Mouse (Mus musculus) limb, embryonic 15.5 days (tissue): ENCODE results near the gene Phox2a. TPM values are rescaled to one million over a fixed set of nuclear protein-coding genes. Genes with fewer than 3 reads are reported as not detected.

Source experiments
- ATAC-seq: fragments of 200-750 bp; cut with Nextera tagmentation; 2 replicates; pipeline ENCODE4 v1.8.0; 2017; ENCODE audit warnings: low read depth, moderate TSS enrichment; ENCODE audit not compliant: insufficient number of reproducible peaks, low FRiP score, low TSS enrichment
- H3K27ac ChIP-seq: fragments of 300-500 bp; sonication (generic); 2 replicates; pipeline ENCODE4 v1.5.1; 2015; ENCODE audit warnings: moderate library complexity, mild to moderate bottlenecking, inconsistent platforms
- H3K27me3 ChIP-seq: fragments of 300-500 bp; sonication (generic); 2 replicates; pipeline ENCODE4 v1.6.1; 2015; ENCODE audit warnings: inconsistent platforms
- H3K36me3 ChIP-seq: fragments of 300-500 bp; sonication (generic); 2 replicates; pipeline ENCODE4 v1.6.1; 2015; ENCODE audit warnings: inconsistent platforms
- H3K4me1 ChIP-seq: fragments of 300-500 bp; sonication (generic); 2 replicates; pipeline ENCODE4 v1.6.1; 2015; ENCODE audit warnings: inconsistent platforms
- H3K4me2 ChIP-seq: fragments of 300-500 bp; sonication (generic); 2 replicates; pipeline ENCODE4 v1.6.1; 2015; ENCODE audit warnings: mild to moderate bottlenecking, inconsistent platforms
- H3K4me3 ChIP-seq: fragments of 300-500 bp; sonication (generic); 2 replicates; pipeline ENCODE4 v1.5.1; 2015; ENCODE audit warnings: mild to moderate bottlenecking, inconsistent platforms
- H3K9ac ChIP-seq: fragments of 300-500 bp; sonication (generic); 2 replicates; pipeline ENCODE4 v1.6.1; 2015; ENCODE audit warnings: inconsistent platforms
- H3K9me3 ChIP-seq: fragments of 300-500 bp; sonication (generic); 2 replicates; pipeline ENCODE4 v1.6.1; 2016; ENCODE audit warnings: inconsistent platforms
- WGBS: fragments of 180-500 bp; shearing (Covaris S2); methylation state at CpG from one replicate; pipeline ENCODE4 v1.1.7; 2015; 5-methylcytosine and 5-hydroxymethylcytosine counted together
- polyA plus RNA-seq: library from polyadenylated mRNA; unstranded; fragments of >200 nt; fragmentation: Nextera tagmentation; extraction: Ambion mirVana; gene quantifications from 2 replicates; pipeline ENCODE4 v1.2.1, GENCODE M21; 2015

Phox2a gene
- polyA plus RNA-seq, 1 experiment from 2014 or later = 0.23 TPM

DNA sequence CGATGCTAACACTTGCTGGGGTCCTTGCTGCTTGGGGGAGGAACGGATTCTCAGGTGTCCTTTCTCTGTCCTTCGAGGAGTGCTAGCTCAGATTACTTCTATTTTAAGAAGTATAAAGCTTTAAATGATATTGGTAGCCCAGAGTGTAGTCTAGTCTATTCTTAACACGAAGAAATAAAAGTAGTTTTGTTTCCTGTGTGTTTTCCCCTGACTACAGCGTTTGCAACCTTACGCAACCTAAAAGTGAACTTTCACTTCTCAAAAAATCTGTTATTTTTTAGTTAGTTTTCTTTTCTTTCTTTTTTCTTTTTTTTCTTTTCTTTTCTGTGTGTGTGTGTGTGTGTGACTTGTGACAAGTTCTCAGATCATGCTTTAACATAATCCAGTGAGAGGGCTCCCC is 33.6 kb downstream of the Phox2a start:
- no peak for ATAC-seq
- no peaks in the 10 kb centered on the region for H3K27me3 ChIP-seq
- no peaks in the 10 kb centered on the region for H3K36me3 ChIP-seq
- H3K4me1 ChIP-seq = no peaks in the 10 kb centered on the region
- H3K27ac ChIP-seq = no peak overlapping the region
- no peaks in the 10 kb centered on the region for H3K9me3 ChIP-seq
- H3K4me2 ChIP-seq = no peak overlapping the region
- no peak overlapping the region for H3K9ac ChIP-seq
- no peak overlapping the region for H3K4me3 ChIP-seq
- WGBS = 70% methylated on average over 6 of the region's 6 CpGs

- H3K9ac ChIP-seq = no peak overlapping the region
- no peak overlapping the region for H3K4me3 ChIP-seq
- H3K27ac ChIP-seq = no peak overlapping the region
- no peaks in the 10 kb centered on the region for H3K9me3 ChIP-seq
- no peaks in the 10 kb centered on the region for H3K36me3 ChIP-seq
- no peak overlapping the region for H3K4me2 ChIP-seq
- H3K4me1 ChIP-seq = no peaks in the 10 kb centered on the region
- H3K27me3 ChIP-seq = no peaks in the 10 kb centered on the region
- 86% methylated on average over 6 of the region's 6 CpGs for WGBS
- ATAC-seq = no peak
Observed at GRCm38 (mm10) chr7:101852846-101853245, 34.7 kb downstream of the Phox2a start.

DNA sequence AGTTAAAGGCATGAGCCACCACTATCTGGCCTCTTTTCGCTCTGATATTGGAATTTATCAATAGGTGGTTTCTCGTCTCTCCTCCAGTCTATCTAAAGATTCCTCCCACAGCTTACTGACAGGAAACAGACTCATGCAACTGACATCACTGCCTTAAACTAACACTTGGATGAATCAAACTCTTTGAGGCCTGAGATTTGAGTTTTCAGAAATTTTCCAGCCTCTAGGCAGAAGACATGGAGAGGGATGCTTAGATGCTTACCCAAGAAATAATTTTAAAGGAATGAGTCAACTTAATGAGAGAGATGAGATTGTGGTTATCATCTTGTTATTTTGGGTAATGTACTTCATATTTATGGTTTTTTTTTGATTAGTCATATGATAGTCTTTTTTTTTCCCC is 35.7 kb downstream of the Phox2a start:
- 83% methylated on average over 2 of the region's 2 CpGs for WGBS
- Histone ChIP-seq H3K4me2 (no peak overlapping the region), H3K4me3 (no peak overlapping the region), H3K36me3 (no peaks in the 10 kb centered on the region), H3K9me3 (no peaks in the 10 kb centered on the region), H3K27me3 (no peaks in the 10 kb centered on the region), H3K4me1 (no peaks in the 10 kb centered on the region), H3K9ac (no peak overlapping the region), H3K27ac (no peak overlapping the region)
- no peak for ATAC-seq

DNA sequence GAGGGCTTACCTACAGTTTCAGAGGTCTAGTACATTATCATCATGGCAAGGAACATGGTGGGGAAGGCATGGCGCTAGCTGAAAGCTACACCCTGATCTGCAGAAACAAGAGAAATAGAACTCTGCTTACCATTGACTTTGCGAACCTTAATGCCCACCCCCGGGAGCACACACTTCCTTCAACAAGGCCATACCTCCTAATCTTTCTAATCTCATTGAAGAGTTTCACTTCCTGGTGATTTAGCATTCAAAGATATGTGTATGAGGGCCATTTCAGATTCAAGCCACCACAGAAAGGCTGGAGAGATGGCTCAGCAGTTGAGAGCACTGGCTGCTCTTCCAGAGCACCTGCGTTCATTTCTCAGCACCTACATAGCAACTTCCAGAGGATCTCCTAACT is 39.0 kb downstream of the Phox2a start, which contains the start of gene Folr2:
TSS of gene Folr2 (minus strand) at position 101 of the 400 bp plus-strand sequence.
- Histone ChIP-seq H3K4me3 (no peak within 1 kb of the TSS), H3K9ac (no peak within 1 kb of the TSS), H3K27ac (no peak within 1 kb of the TSS), H3K4me1 (no peaks in the 10 kb centered on the region), H3K36me3 (no peaks in the 10 kb centered on the region), H3K27me3 (no peaks in the 10 kb centered on the region), H3K4me2 (no peak within 1 kb of the TSS), H3K9me3 (no peaks in the 10 kb centered on the region)
- ATAC-seq = no peak
- 87% methylated on average over 4 of the region's 4 CpGs for WGBS

GRCm38 (mm10) chr7:101858362-101858761 is 40.2 kb downstream of the Phox2a start:
- Histone ChIP-seq H3K9me3 (no peaks in the 10 kb centered on the region), H3K36me3 (no peaks in the 10 kb centered on the region), H3K9ac (no peak overlapping the region), H3K4me1 (no peaks in the 10 kb centered on the region), H3K27me3 (no peaks in the 10 kb centered on the region), H3K4me3 (no peak overlapping the region), H3K4me2 (no peak overlapping the region), H3K27ac (no peak overlapping the region)
- ATAC-seq = no peak
- 70% methylated on average over 9 of the region's 9 CpGs for WGBS

GRCm38 (mm10) chr7:101860978-101861377 is 42.9 kb downstream of the Phox2a start:
- ATAC-seq = no peak
- Histone ChIP-seq H3K27ac (no peak overlapping the region), H3K9ac (no peak overlapping the region), H3K4me2 (no peak overlapping the region), H3K36me3 (no peaks in the 10 kb centered on the region), H3K27me3 (no peaks in the 10 kb centered on the region), H3K9me3 (no peaks in the 10 kb centered on the region), H3K4me1 (no peaks in the 10 kb centered on the region), H3K4me3 (no peak overlapping the region)

GRCm38 (mm10) chr7:101862291-101862690 is 44.2 kb downstream of the Phox2a start:
- no peak overlapping the region for H3K4me2 ChIP-seq
- no peaks in the 10 kb centered on the region for H3K36me3 ChIP-seq
- no peak overlapping the region for H3K9ac ChIP-seq
- no peak overlapping the region for H3K4me3 ChIP-seq
- H3K4me1 ChIP-seq = no peaks in the 10 kb centered on the region
- H3K27ac ChIP-seq = no peak overlapping the region
- no peaks in the 10 kb centered on the region for H3K27me3 ChIP-seq
- ATAC-seq = no peak
- H3K9me3 ChIP-seq = no peaks in the 10 kb centered on the region
- 68% methylated on average over 3 of the region's 3 CpGs for WGBS

GRCm38 (mm10) chr7:101863415-101863814 is 45.3 kb downstream of the Phox2a start, which contains the start of gene Anapc15:
Gene Anapc15, plus strand, starts transcription at chr7:101863715.
- H3K4me1 ChIP-seq = no peaks in the 10 kb centered on the region
- no peak within 1 kb of the TSS for H3K4me2 ChIP-seq
- no peak within 1 kb of the TSS for H3K27ac ChIP-seq
- H3K9me3 ChIP-seq = no peaks in the 10 kb centered on the region
- ATAC-seq = no peak
- H3K9ac ChIP-seq = no peak within 1 kb of the TSS
- H3K36me3 ChIP-seq = no peaks in the 10 kb centered on the region
- 73% methylated on average over 3 of the region's 3 CpGs for WGBS
- no peaks in the 10 kb centered on the region for H3K27me3 ChIP-seq
- no peak within 1 kb of the TSS for H3K4me3 ChIP-seq

DNA sequence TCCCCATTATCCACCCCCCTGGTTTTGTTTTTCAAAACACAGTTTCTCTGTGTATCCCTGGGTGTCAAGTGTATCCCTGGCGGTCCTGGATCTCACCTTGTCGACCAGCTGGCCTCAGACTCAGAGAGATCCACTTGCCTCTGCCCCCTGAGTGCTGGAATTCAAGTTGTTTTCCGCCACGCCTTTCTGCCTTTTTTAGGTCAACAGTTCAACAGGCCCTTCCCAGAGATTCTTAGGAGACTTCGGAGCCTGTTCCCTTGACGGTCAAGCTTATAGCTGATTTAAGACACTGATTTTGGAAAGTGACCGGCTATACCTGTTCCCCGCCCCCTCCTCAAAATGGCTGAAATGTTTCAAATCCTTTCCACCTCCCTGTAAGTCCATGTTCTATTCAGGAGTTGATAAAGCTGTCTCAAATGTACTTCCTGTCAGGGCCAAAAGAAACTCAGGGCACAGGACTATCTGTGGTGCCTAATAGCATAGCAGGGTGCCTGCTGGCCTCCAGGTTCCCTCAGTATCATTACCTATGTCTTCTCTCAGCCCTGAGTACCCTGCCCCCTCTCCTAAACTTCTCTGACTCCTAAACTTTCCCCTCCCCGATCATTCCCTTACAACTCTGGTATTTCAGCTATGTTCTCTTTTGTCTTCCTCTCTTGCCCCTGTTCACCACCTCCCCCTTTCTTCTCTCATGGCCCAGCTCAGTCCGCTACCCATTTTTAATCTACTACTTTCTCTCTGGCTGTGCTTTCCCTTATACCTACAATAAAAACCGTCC is 48.6 kb downstream of the Phox2a start:
- no peaks in the 10 kb centered on the region for H3K4me1 ChIP-seq
- ATAC-seq = no peak
- H3K4me2 ChIP-seq = no peak overlapping the region
- no peaks in the 10 kb centered on the region for H3K9me3 ChIP-seq
- no peaks in the 10 kb centered on the region for H3K27me3 ChIP-seq
- no peak overlapping the region for H3K4me3 ChIP-seq
- no peaks in the 10 kb centered on the region for H3K36me3 ChIP-seq
- no peak overlapping the region for H3K9ac ChIP-seq
- no peak overlapping the region for H3K27ac ChIP-seq
- 80% methylated on average over 11 of the region's 11 CpGs for WGBS

DNA sequence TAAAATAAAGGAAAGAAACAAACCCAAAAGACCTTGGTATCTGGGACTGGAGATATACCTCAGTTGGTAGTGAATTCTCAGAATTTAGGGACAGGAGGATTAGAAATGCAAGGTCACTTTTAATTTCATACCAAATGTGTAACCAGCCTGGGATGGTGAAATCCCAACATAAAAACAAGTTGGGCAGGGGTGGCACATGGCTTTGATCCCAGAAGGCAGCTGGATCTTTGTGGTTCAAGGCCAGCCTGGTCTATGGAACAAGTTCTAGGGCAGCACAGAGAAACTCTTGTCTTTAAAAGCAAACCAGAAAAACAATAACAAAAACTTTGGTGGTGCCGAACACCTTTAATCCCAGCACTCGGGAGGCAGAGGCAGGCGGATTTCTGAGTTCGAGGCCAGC is 49.4 kb downstream of the Phox2a start:
- no peaks in the 10 kb centered on the region for H3K9me3 ChIP-seq
- 89% methylated on average over 4 of the region's 4 CpGs for WGBS
- H3K36me3 ChIP-seq = no peaks in the 10 kb centered on the region
- no peak overlapping the region for H3K9ac ChIP-seq
- no peak overlapping the region for H3K4me3 ChIP-seq
- H3K27ac ChIP-seq = no peak overlapping the region
- H3K27me3 ChIP-seq = no peaks in the 10 kb centered on the region
- H3K4me2 ChIP-seq = no peak overlapping the region
- H3K4me1 ChIP-seq = no peaks in the 10 kb centered on the region
- no peak for ATAC-seq

DNA sequence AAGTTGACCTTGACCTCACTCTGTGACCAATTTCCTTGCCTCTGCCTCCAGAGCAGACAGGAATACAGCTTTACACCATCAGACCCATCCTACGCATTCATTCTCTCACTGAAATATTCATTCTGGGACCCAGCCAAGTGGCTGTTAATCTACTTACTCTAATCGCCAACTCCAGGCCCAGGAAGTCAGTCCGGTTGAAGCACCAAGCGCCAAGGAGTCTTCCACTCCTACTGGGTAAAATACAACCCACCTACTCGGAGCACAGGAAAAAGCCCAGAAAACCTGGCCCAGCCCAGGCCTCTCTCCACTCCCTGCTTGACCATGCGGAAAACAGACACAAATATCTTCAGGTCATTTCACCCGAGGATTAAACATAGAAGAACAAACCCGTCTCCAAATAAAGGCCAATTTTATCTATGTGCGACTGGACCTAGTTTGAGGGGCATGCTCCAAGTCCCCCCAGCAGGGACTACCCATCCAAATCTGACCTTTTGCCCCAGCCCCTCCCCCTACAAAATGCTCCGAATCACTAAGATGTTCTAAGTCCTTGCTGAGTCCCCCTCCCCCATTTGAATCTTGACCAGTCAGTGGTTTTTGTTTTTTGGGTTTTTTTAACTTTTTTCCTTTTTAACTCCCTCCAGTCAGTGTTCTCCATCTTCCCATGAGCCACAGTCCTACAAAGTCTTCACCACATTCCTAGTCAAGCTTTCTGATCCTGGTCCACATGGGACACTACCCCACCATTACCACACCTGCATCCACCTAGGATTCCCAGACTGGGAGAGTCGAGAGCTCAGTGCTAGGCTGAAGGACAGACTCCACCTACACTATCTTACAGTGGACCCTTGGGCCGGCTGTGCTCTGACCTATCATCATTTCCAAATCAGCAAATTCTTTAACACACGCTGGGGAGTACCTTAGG is 50.4 kb downstream of the Phox2a start:
- Histone ChIP-seq H3K27ac (no peak overlapping the region), H3K4me1 (no peaks in the 10 kb centered on the region), H3K4me2 (no peak overlapping the region), H3K9ac (no peak overlapping the region), H3K9me3 (no peaks in the 10 kb centered on the region), H3K4me3 (no peak overlapping the region), H3K36me3 (no peaks in the 10 kb centered on the region), H3K27me3 (no peaks in the 10 kb centered on the region)
- 76% methylated on average over 13 of the region's 13 CpGs for WGBS
- no peak for ATAC-seq

GRCm38 (mm10) chr7:101869163-101869500 is 51.0 kb downstream of the Phox2a start:
- Histone ChIP-seq H3K4me2 (no peak overlapping the region), H3K36me3 (no peaks in the 10 kb centered on the region), H3K4me1 (no peaks in the 10 kb centered on the region), H3K9me3 (no peaks in the 10 kb centered on the region), H3K9ac (no peak overlapping the region), H3K27ac (no peak overlapping the region), H3K4me3 (no peak overlapping the region), H3K27me3 (no peaks in the 10 kb centered on the region)
- WGBS = 66% methylated on average over 7 of the region's 7 CpGs
- no peak for ATAC-seq
